Mouse (Mus musculus) liver, embryonic 13.5 days (tissue): ENCODE results near the gene Tmem102. TPM values are rescaled to one million over a fixed set of nuclear protein-coding genes. Genes with fewer than 3 reads are reported as not detected.
A peak's percentile ranks its signal among the peaks of the same experiment; 100 is the strongest.

Experiments
- ATAC-seq: fragments of 200-750 bp; cut with Nextera tagmentation; 2 replicates; pipeline ENCODE4 v1.8.0; 2017; ENCODE audit warnings: low read depth, mild to moderate bottlenecking, moderate number of reproducible peaks, moderate library complexity
- DNase-seq: peaks from one replicate; pipeline ENCODE4 v3.0.0; 2022
- H3K27ac ChIP-seq: fragments of 300-500 bp; sonication (generic); 2 replicates; pipeline ENCODE4 v1.5.1; 2015; ENCODE audit warnings: moderate library complexity, mild to moderate bottlenecking, inconsistent platforms
- H3K27me3 ChIP-seq: fragments of 300-500 bp; sonication (generic); 2 replicates; pipeline ENCODE4 v1.6.1; 2015; ENCODE audit warnings: mild to moderate bottlenecking, inconsistent platforms
- H3K36me3 ChIP-seq: fragments of 300-500 bp; sonication (generic); 2 replicates; pipeline ENCODE4 v1.6.1; 2015; ENCODE audit warnings: mild to moderate bottlenecking, inconsistent platforms
- H3K4me1 ChIP-seq: fragments of 300-500 bp; sonication (generic); replicated peaks from 2 replicates; pipeline ENCODE4 v1.6.1; 2015; ENCODE audit warnings: inconsistent platforms
- H3K4me2 ChIP-seq: fragments of 300-500 bp; sonication (generic); 2 replicates; pipeline ENCODE4 v1.6.1; 2015; ENCODE audit warnings: inconsistent platforms, mild to moderate bottlenecking, moderate library complexity
- H3K4me3 ChIP-seq: fragments of 300-500 bp; sonication (generic); replicated peaks from 2 replicates; pipeline ENCODE4 v1.5.1; 2015; ENCODE audit warnings: mild to moderate bottlenecking, inconsistent platforms
- H3K9ac ChIP-seq: fragments of 300-500 bp; sonication (generic); 2 replicates; pipeline ENCODE4 v1.6.1; 2015; ENCODE audit warnings: mild to moderate bottlenecking, inconsistent platforms
- H3K9me3 ChIP-seq: fragments of 300-500 bp; sonication (generic); replicated peaks from 2 replicates; pipeline ENCODE4 v1.6.1; 2016; ENCODE audit warnings: inconsistent platforms
- whole genome bisulfite sequencing: fragments of 180-500 bp; shearing (Covaris S2); methylation state at CpG from one replicate; pipeline ENCODE4 v1.1.7; 2015; ENCODE audit not compliant: insufficient replicate concordance; 5-methylcytosine and 5-hydroxymethylcytosine counted together
- polyA plus RNA-seq: library from polyadenylated mRNA; unstranded; fragments of >200 nt; fragmentation: Nextera tagmentation; extraction: Ambion mirVana; gene quantifications from 2 replicates; pipeline ENCODE4 v1.2.1, GENCODE M21; 2015

Gene Tmem102
- polyA plus RNA-seq, 1 experiment from 2014 or later = 0.50 TPM

GRCm38 (mm10) chr11:69818871-69819270, 13.4 kb upstream of the Tmem102 start:
- Histone ChIP-seq H3K4me2 (no peak overlapping the region), H3K9me3 (no peaks in the 10 kb centered on the region; the same call in 1 of the 2 replicates), H3K4me1 (no peaks in the 10 kb centered on the region), H3K27ac (no peak overlapping the region), H3K9ac (no peak overlapping the region), H3K27me3 (peaks cover 20% of the 10 kb centered on the region), H3K4me3 (no peak overlapping the region), H3K36me3 (no peaks in the 10 kb centered on the region)
- ATAC-seq (no peak), DNase-seq (no peak)
- WGBS = 66% methylated on average over 8 of the region's 8 CpGs

GRCm38 (mm10) chr11:69818365-69818764, 12.9 kb upstream of the Tmem102 start, which contains the start of gene Spem2:
Spem2 (minus strand) TSS chr11:69818465.
- Histone ChIP-seq H3K9me3 (no peaks in the 10 kb centered on the region; the same call in 1 of the 2 replicates), H3K4me3 (no peak within 1 kb of the TSS), H3K36me3 (no peaks in the 10 kb centered on the region), H3K27ac (no peak within 1 kb of the TSS), H3K9ac (no peak within 1 kb of the TSS), H3K4me2 (no peak within 1 kb of the TSS), H3K27me3 (peaks cover 15% of the 10 kb centered on the region), H3K4me1 (no peaks in the 10 kb centered on the region)
- DNase-seq (no peak), ATAC-seq (no peak)
- WGBS = 62% methylated on average over 2 of the region's 2 CpGs

GRCm38 (mm10) chr11:69816520-69816919, 11.1 kb upstream of the Tmem102 start:
- Histone ChIP-seq H3K27ac (no peak overlapping the region), H3K9ac (no peak overlapping the region)

GRCm38 (mm10) chr11:69815155-69815554, 9.7 kb upstream of the Tmem102 start, which contains the start of gene Gm39566:
Gm39566 (minus strand) TSS chr11:69815298.
- WGBS = 59% methylated on average over 10 of the region's 10 CpGs
- no peak within 1 kb of the TSS for H3K4me3 ChIP-seq
- peaks cover 36% of the 10 kb centered on the region for H3K27me3 ChIP-seq
- no peak within 1 kb of the TSS for H3K27ac ChIP-seq
- H3K9ac ChIP-seq = no peak within 1 kb of the TSS
- H3K9me3 ChIP-seq = no peaks in the 10 kb centered on the region; the same call in 1 of the 2 replicates
- H3K4me2 ChIP-seq = no peak within 1 kb of the TSS
- no peaks in the 10 kb centered on the region for H3K36me3 ChIP-seq
- no peak for ATAC-seq
- DNase-seq = no peak
- H3K4me1 ChIP-seq = no peaks in the 10 kb centered on the region

More at GRCm38 (mm10) chr11:69816520-69816919, 11.1 kb upstream of the Tmem102 start:
- ATAC-seq = no peak
- no peak overlapping the region for H3K4me2 ChIP-seq
- H3K9me3 ChIP-seq = no peaks in the 10 kb centered on the region; the same call in 1 of the 2 replicates
- no peaks in the 10 kb centered on the region for H3K4me1 ChIP-seq
- no peak overlapping the region for H3K4me3 ChIP-seq
- no peaks in the 10 kb centered on the region for H3K36me3 ChIP-seq
- no peak for DNase-seq
- peaks cover 24% of the 10 kb centered on the region for H3K27me3 ChIP-seq
- 83% methylated on average over 12 of the region's 12 CpGs for WGBS

GRCm38 (mm10) chr11:69810280-69810679, 4.9 kb upstream of the Tmem102 start:
- ATAC-seq (no peak), DNase-seq (no peak)
- Histone ChIP-seq H3K4me1 (peaks cover 5% of the 10 kb centered on the region), H3K27ac (no peak overlapping the region), H3K4me3 (no peak overlapping the region), H3K4me2 (no peak overlapping the region), H3K9ac (no peak overlapping the region), H3K9me3 (no peaks in the 10 kb centered on the region), H3K36me3 (no peaks in the 10 kb centered on the region), H3K27me3 (peaks cover 60% of the 10 kb centered on the region)

GRCm38 (mm10) chr11:69807641-69808040, 2.2 kb upstream of the Tmem102 start:
- Histone ChIP-seq H3K27ac (no peak overlapping the region), H3K9me3 (no peaks in the 10 kb centered on the region), H3K36me3 (no peaks in the 10 kb centered on the region), H3K9ac (no peak overlapping the region), H3K4me3 (no peak overlapping the region), H3K4me1 (peaks cover 31% of the 10 kb centered on the region), H3K4me2 (no peak overlapping the region), H3K27me3 (peaks cover 77% of the 10 kb centered on the region)
- DNase-seq (no peak), ATAC-seq (no peak)
- WGBS = 72% methylated on average over 2 of the region's 2 CpGs

GRCm38 (mm10) chr11:69806378-69806777, 954 bp upstream of the Tmem102 start:
- 77% methylated on average over 4 of the region's 4 CpGs for WGBS
- ATAC-seq (no peak), DNase-seq (no peak)
- Histone ChIP-seq H3K27me3 (peaks cover 82% of the 10 kb centered on the region), H3K27ac (no peak overlapping the region), H3K36me3 (no peaks in the 10 kb centered on the region), H3K4me1 (peaks cover 44% of the 10 kb centered on the region), H3K4me3 (no peak overlapping the region), H3K9me3 (no peaks in the 10 kb centered on the region), H3K4me2 (no peak overlapping the region), H3K9ac (no peak overlapping the region)

- H3K4me1 ChIP-seq = peaks cover 58% of the 10 kb centered on the region
- H3K9me3 ChIP-seq = no peaks in the 10 kb centered on the region
- 19% methylated on average over 12 of the region's 12 CpGs for WGBS
- H3K9ac ChIP-seq = 0 out of 2 replicates have a peak overlapping the region, but pooled peaks have one; percentile 54
- no peak for DNase-seq
- H3K4me3 ChIP-seq = peak overlapping the region; percentile 57
- no peak overlapping the region for H3K27ac ChIP-seq
- H3K4me2 ChIP-seq = peak overlapping the region; percentile 77
- no peaks in the 10 kb centered on the region for H3K36me3 ChIP-seq
- H3K27me3 ChIP-seq = peaks cover 88% of the 10 kb centered on the region
- no peak for ATAC-seq
Measured at GRCm38 (mm10) chr11:69804652-69804940, 828 bp downstream of the Tmem102 start.

GRCm38 (mm10) chr11:69803786-69804651, 1.4 kb downstream of the Tmem102 start:
- peak overlapping the region; percentile 77 for H3K4me2 ChIP-seq

GRCm38 (mm10) chr11:69803328-69803727, 2.1 kb downstream of the Tmem102 start:
- DNase-seq (no peak), ATAC-seq (peak; percentile 24)
- no peaks in the 10 kb centered on the region for H3K9me3 ChIP-seq
- WGBS = 4% methylated on average over 12 of the region's 12 CpGs
- peaks cover 60% of the 10 kb centered on the region for H3K4me1 ChIP-seq
- peak overlapping the region; percentile 57 for H3K4me3 ChIP-seq
- H3K4me2 ChIP-seq = peak overlapping the region; percentile 77
- peak overlapping the region; percentile 54 for H3K9ac ChIP-seq
- no peaks in the 10 kb centered on the region for H3K36me3 ChIP-seq
- H3K27ac ChIP-seq = no peak overlapping the region
- peaks cover 94% of the 10 kb centered on the region for H3K27me3 ChIP-seq

More at GRCm38 (mm10) chr11:69803786-69804651, 1.4 kb downstream of the Tmem102 start:
- 2% methylated on average over 60 of the region's 60 CpGs for WGBS
- Histone ChIP-seq H3K4me3 (peak overlapping the region; percentile 57), H3K4me1 (peaks cover 60% of the 10 kb centered on the region), H3K9ac (peak overlapping the region; percentile 54), H3K9me3 (no peaks in the 10 kb centered on the region), H3K27me3 (peaks cover 88% of the 10 kb centered on the region), H3K27ac (no peak overlapping the region), H3K36me3 (no peaks in the 10 kb centered on the region)
- DNase-seq (peak; percentile 53), ATAC-seq (peak; percentile 76)

- Histone ChIP-seq H3K9ac (peak overlapping the region; percentile 54), H3K4me1 (peaks cover 60% of the 10 kb centered on the region), H3K36me3 (no peaks in the 10 kb centered on the region), H3K4me3 (peak overlapping the region; percentile 57), H3K27me3 (peaks cover 100% of the 10 kb centered on the region), H3K27ac (no peak overlapping the region), H3K4me2 (peak overlapping the region; percentile 77), H3K9me3 (no peaks in the 10 kb centered on the region)
- ATAC-seq = peak; percentile 35; the same call in 1 of the 2 replicates
- under 1% methylated on average over 33 of the region's 33 CpGs for WGBS
- DNase-seq = peak; percentile 54
Measured at GRCm38 (mm10) chr11:69802648-69803105, 2.7 kb downstream of the Tmem102 start.
